Mouse (Mus musculus) intestine, embryonic 15.5 days (tissue): ENCODE data around the gene Scn1b. TPM values are rescaled to one million over a fixed set of nuclear protein-coding genes. Genes with fewer than 3 reads are reported as not detected.
A peak's percentile ranks its signal among the peaks of the same experiment; 100 is the strongest.

ENCODE experiments used
- ATAC-seq: fragments of 200-750 bp; cut with Nextera tagmentation; 2 replicates; pipeline ENCODE4 v1.8.0; 2017; ENCODE audit warnings: moderate TSS enrichment, moderate library complexity
- H3K27ac ChIP-seq: fragments of 300-500 bp; sonication (generic); 2 replicates; pipeline ENCODE4 v1.5.1; 2015; ENCODE audit warnings: mild to moderate bottlenecking, inconsistent platforms
- H3K27me3 ChIP-seq: fragments of 300-500 bp; sonication (generic); replicated peaks from 2 replicates; pipeline ENCODE4 v1.6.1; 2015; ENCODE audit warnings: inconsistent platforms
- H3K36me3 ChIP-seq: fragments of 300-500 bp; sonication (generic); 2 replicates; pipeline ENCODE4 v1.6.1; 2015; ENCODE audit warnings: inconsistent platforms
- H3K4me1 ChIP-seq: fragments of 300-500 bp; sonication (generic); replicated peaks from 2 replicates; pipeline ENCODE4 v1.6.1; 2015; ENCODE audit warnings: inconsistent platforms
- H3K4me2 ChIP-seq: fragments of 300-500 bp; sonication (generic); replicated peaks from 2 replicates; pipeline ENCODE4 v1.6.1; 2015; ENCODE audit warnings: mild to moderate bottlenecking, inconsistent platforms
- H3K4me3 ChIP-seq: fragments of 300-500 bp; sonication (generic); replicated peaks from 2 replicates; pipeline ENCODE4 v1.5.1; 2015; ENCODE audit warnings: inconsistent platforms
- H3K9ac ChIP-seq: fragments of 300-500 bp; sonication (generic); 2 replicates; pipeline ENCODE4 v1.6.1; 2015; ENCODE audit warnings: inconsistent platforms
- H3K9me3 ChIP-seq: fragments of 300-500 bp; sonication (generic); 2 replicates; pipeline ENCODE4 v1.6.1; 2016; ENCODE audit warnings: inconsistent platforms
- WGBS: fragments of 180-500 bp; shearing (Covaris S2); methylation state at CpG from one replicate; pipeline ENCODE4 v1.1.7; 2015; 5-methylcytosine and 5-hydroxymethylcytosine counted together
- polyA plus RNA-seq: library from polyadenylated mRNA; unstranded; fragments of >200 nt; fragmentation: Nextera tagmentation; extraction: Ambion mirVana; gene quantifications from 2 replicates; pipeline ENCODE4 v1.2.1, GENCODE M21; 2015

Scn1b gene
- polyA plus RNA-seq, 1 experiment from 2014 or later: 1.8 TPM

- WGBS: 66% methylated on average over 6 of the region's 6 CpGs
- ATAC-seq: peak; percentile 10; the same call in 1 of the 2 replicates
- H3K27ac ChIP-seq: peak overlapping the region; percentile 41; the same call in 1 of the 2 replicates
These were observed 49.3 kb downstream of the Scn1b start for GRCm38 (mm10) chr7:31077470-31077869.

GRCm38 (mm10) chr7:31076492-31076891 lies 50.3 kb downstream of the Scn1b start, which contains the start of gene Fxyd3:
Gene Fxyd3 (minus strand): TSS chr7:31076704.
- Histone ChIP-seq H3K4me2 (peak within 1 kb of the TSS; percentile 39), H3K27me3 (no peaks in the 10 kb centered on the region), H3K9me3 (no peaks in the 10 kb centered on the region), H3K4me1 (peaks cover 24% of the 10 kb centered on the region), H3K36me3 (no peaks in the 10 kb centered on the region), H3K27ac (no peak within 1 kb of the TSS), H3K9ac (no peak within 1 kb of the TSS), H3K4me3 (peak within 1 kb of the TSS; percentile 13; the same call in 1 of the 2 replicates)
- ATAC-seq: peak; percentile 69
- WGBS: 30% methylated on average over 5 of the region's 5 CpGs

More at GRCm38 (mm10) chr7:31077470-31077869, 49.3 kb downstream of the Scn1b start:
- no peaks in the 10 kb centered on the region for H3K27me3 ChIP-seq
- H3K4me3 ChIP-seq: no peak overlapping the region
- H3K36me3 ChIP-seq: no peaks in the 10 kb centered on the region
- H3K4me2 ChIP-seq: no peak overlapping the region
- peaks cover 19% of the 10 kb centered on the region for H3K4me1 ChIP-seq
- no peaks in the 10 kb centered on the region for H3K9me3 ChIP-seq
- H3K9ac ChIP-seq: no peak overlapping the region

- H3K9ac ChIP-seq: no peak overlapping the region
- 55% methylated on average over 5 of the region's 5 CpGs for WGBS
- no peak overlapping the region for H3K4me3 ChIP-seq
- H3K4me2 ChIP-seq: no peak overlapping the region
- H3K27ac ChIP-seq: 0 out of 2 replicates have a peak overlapping the region, but pooled peaks have one; percentile 54
- no peaks in the 10 kb centered on the region for H3K9me3 ChIP-seq
- no peak for ATAC-seq
- H3K27me3 ChIP-seq: no peaks in the 10 kb centered on the region
- H3K4me1 ChIP-seq: peaks cover 27% of the 10 kb centered on the region
- H3K36me3 ChIP-seq: no peaks in the 10 kb centered on the region
These were observed 52.1 kb downstream of the Scn1b start for GRCm38 (mm10) chr7:31074713-31075069.

GRCm38 (mm10) chr7:31074061-31074712 lies 52.6 kb downstream of the Scn1b start:
- Histone ChIP-seq H3K27me3 (no peaks in the 10 kb centered on the region), H3K4me3 (no peak overlapping the region), H3K4me1 (peaks cover 27% of the 10 kb centered on the region), H3K27ac (0 out of 2 replicates have a peak overlapping the region, but pooled peaks have one; percentile 54), H3K4me2 (no peak overlapping the region), H3K9ac (no peak overlapping the region), H3K36me3 (no peaks in the 10 kb centered on the region), H3K9me3 (no peaks in the 10 kb centered on the region)
- WGBS: 56% methylated on average over 7 of the region's 7 CpGs
- ATAC-seq: no peak

GRCm38 (mm10) chr7:31073546-31073945 lies 53.3 kb downstream of the Scn1b start:
- Histone ChIP-seq H3K36me3 (no peaks in the 10 kb centered on the region), H3K4me2 (no peak overlapping the region), H3K4me1 (peaks cover 27% of the 10 kb centered on the region), H3K9ac (no peak overlapping the region), H3K27ac (no peak overlapping the region), H3K27me3 (no peaks in the 10 kb centered on the region), H3K4me3 (no peak overlapping the region), H3K9me3 (no peaks in the 10 kb centered on the region)
- no peak for ATAC-seq

- Histone ChIP-seq H3K4me2 (peak overlapping the region; percentile 18; the same call in 1 of the 2 replicates), H3K4me1 (peaks cover 32% of the 10 kb centered on the region), H3K9me3 (no peaks in the 10 kb centered on the region), H3K27me3 (no peaks in the 10 kb centered on the region), H3K4me3 (no peak overlapping the region), H3K9ac (no peak overlapping the region), H3K27ac (peak overlapping the region; percentile 52; the same call in 1 of the 2 replicates), H3K36me3 (no peaks in the 10 kb centered on the region)
- 19% methylated on average over 9 of the region's 9 CpGs for WGBS
- peak; percentile 21 for ATAC-seq
These were observed 54.5 kb downstream of the Scn1b start for GRCm38 (mm10) chr7:31072326-31072725.

- no peak overlapping the region for H3K9ac ChIP-seq
- H3K4me3 ChIP-seq: no peak overlapping the region
- H3K36me3 ChIP-seq: no peaks in the 10 kb centered on the region
- H3K4me1 ChIP-seq: peaks cover 28% of the 10 kb centered on the region
- no peak overlapping the region for H3K4me2 ChIP-seq
- H3K27me3 ChIP-seq: no peaks in the 10 kb centered on the region
- ATAC-seq: no peak
- no peaks in the 10 kb centered on the region for H3K9me3 ChIP-seq
- H3K27ac ChIP-seq: no peak overlapping the region
- 84% methylated on average over 6 of the region's 6 CpGs for WGBS
These were observed 56.5 kb downstream of the Scn1b start for GRCm38 (mm10) chr7:31070324-31070723.

- no peaks in the 10 kb centered on the region for H3K9me3 ChIP-seq
- peaks cover 28% of the 10 kb centered on the region for H3K4me1 ChIP-seq
- no peak overlapping the region for H3K4me2 ChIP-seq
- ATAC-seq: no peak
- no peaks in the 10 kb centered on the region for H3K27me3 ChIP-seq
- no peak overlapping the region for H3K4me3 ChIP-seq
- no peak overlapping the region for H3K27ac ChIP-seq
- H3K9ac ChIP-seq: no peak overlapping the region
- whole genome bisulfite sequencing: 87% methylated on average over 14 of the region's 14 CpGs
- H3K36me3 ChIP-seq: no peaks in the 10 kb centered on the region
These were observed 57.3 kb downstream of the Scn1b start for GRCm38 (mm10) chr7:31069491-31069890.

- 34% methylated on average over 5 of the region's 5 CpGs for WGBS
- Histone ChIP-seq H3K27me3 (no peaks in the 10 kb centered on the region), H3K9ac (no peak overlapping the region), H3K36me3 (no peaks in the 10 kb centered on the region), H3K9me3 (no peaks in the 10 kb centered on the region), H3K4me1 (peaks cover 17% of the 10 kb centered on the region), H3K4me3 (no peak overlapping the region), H3K4me2 (no peak overlapping the region), H3K27ac (0 out of 2 replicates have a peak overlapping the region, but pooled peaks have one; percentile 36)
- ATAC-seq: peak; percentile 34; the same call in 1 of the 2 replicates
These were observed 59.0 kb downstream of the Scn1b start for GRCm38 (mm10) chr7:31067836-31068235.

Other genes starting within 250 kb of the Scn1b start
- 0.38 and 0.59 TPM in 2 replicates for gene Cd22, start 246.7 kb downstream of the Scn1b start, polyA plus RNA-seq
- gene Mag, start 212.1 kb downstream of the Scn1b start, polyA plus RNA-seq: 0.24 and 0.40 TPM in 2 replicates
- gene Hamp2, start 202.3 kb downstream of the Scn1b start, polyA plus RNA-seq: not detected in 2 replicates
- 0.41 TPM in 1 of 2 replicates, not detected in the other for gene Hamp, start 183.0 kb downstream of the Scn1b start, polyA plus RNA-seq
- gene Usf2, start 170.2 kb downstream of the Scn1b start, polyA plus RNA-seq: 17.5 and 18.1 TPM in 2 replicates
- gene Lsr, start 153.5 kb downstream of the Scn1b start, polyA plus RNA-seq: 146 and 163 TPM in 2 replicates
- 10.1 and 11.4 TPM in 2 replicates for gene Fam187b, start 153.2 kb downstream of the Scn1b start, polyA plus RNA-seq
- gene Fxyd5, start 84.5 kb downstream of the Scn1b start, polyA plus RNA-seq: 21.7 and 29.8 TPM in 2 replicates
- gene Fxyd7, start 75.5 kb downstream of the Scn1b start, polyA plus RNA-seq: 20.3 and 20.7 TPM in 2 replicates
- 64.5 and 80.1 TPM in 2 replicates for gene Fxyd1, start 69.8 kb downstream of the Scn1b start, polyA plus RNA-seq
- 1.5 TPM in 2 replicates for gene Lgi4, start 67.7 kb downstream of the Scn1b start, polyA plus RNA-seq
- gene Fxyd3, start 50.3 kb downstream of the Scn1b start, polyA plus RNA-seq: 70.8 and 77.4 TPM in 2 replicates
- 37.9 and 47.0 TPM in 2 replicates for gene Hpn, start 11.7 kb downstream of the Scn1b start, polyA plus RNA-seq
- 41.6 and 44.2 TPM in 2 replicates for gene Gramd1a, start 28.9 kb upstream of the Scn1b start, polyA plus RNA-seq
- not detected in 2 replicates for gene Scgb2b2, start 163.5 kb upstream of the Scn1b start, polyA plus RNA-seq
- not detected in 2 replicates for gene Scgb1b2, start 164.8 kb upstream of the Scn1b start, polyA plus RNA-seq
- not detected in 2 replicates for gene Scgb2b3, start 235.1 kb upstream of the Scn1b start, polyA plus RNA-seq
- gene Scgb1b3, start 248.6 kb upstream of the Scn1b start, polyA plus RNA-seq: not detected in 2 replicates